Mouse (Mus musculus): ENCODE data around the gene Orc2. TPM values are rescaled to one million over a fixed set of nuclear protein-coding genes. Genes with fewer than 3 reads are reported as not detected.

Orc2 gene
- 19.3 and 24.8 TPM in 2 replicates for polyA plus RNA-seq (2012; rRNA removed)

GRCm38 (mm10) chr1:58504577-58505254 is at the start of gene Orc2:
Gene Orc2, minus strand, starts transcription at chr1:58505109.

GRCm38 (mm10) chr1:58445143-58445722 is 59.7 kb downstream of the Orc2 start, which contains the start of the genes Nif3l1 and Ppil3:
Gene Nif3l1, plus strand, starts transcription at chr1:58445151.
Gene Ppil3, minus strand, starts transcription at chr1:58445486.

GRCm38 (mm10) chr1:58423371-58424248 is 81.3 kb downstream of the Orc2 start, which contains the start of gene Clk1:
Gene Clk1, minus strand, starts transcription at chr1:58424066.

Other genes with a start within 250 kb of the Orc2 start
- 0.20 and 0.28 TPM in 2 replicates for gene Aox2, start 226.8 kb downstream of the Orc2 start, polyA plus RNA-seq (2012; rRNA removed)
- gene Bzw1, start 112.2 kb downstream of the Orc2 start, polyA plus RNA-seq (2012; rRNA removed) = 35.0 and 35.2 TPM in 2 replicates
- 22.1 and 32.9 TPM in 2 replicates for gene Clk1, start 81.0 kb downstream of the Orc2 start, polyA plus RNA-seq (2012; rRNA removed)
- gene Nif3l1, start 60.0 kb downstream of the Orc2 start, polyA plus RNA-seq (2012; rRNA removed) = 19.4 and 21.1 TPM in 2 replicates
- gene Ppil3, start 59.6 kb downstream of the Orc2 start, polyA plus RNA-seq (2012; rRNA removed) = 16.6 and 18.2 TPM in 2 replicates
- 0.92 and 1.7 TPM in 2 replicates for gene Fam126b, start 81.2 kb upstream of the Orc2 start, polyA plus RNA-seq (2012; rRNA removed)
- gene Ndufb3, start 81.3 kb upstream of the Orc2 start, polyA plus RNA-seq (2012; rRNA removed) = 12.7 and 21.6 TPM in 2 replicates
- gene Als2cr12, start 190.9 kb upstream of the Orc2 start, polyA plus RNA-seq (2012; rRNA removed) = 0.08 and 0.26 TPM in 2 replicates
- 35.8 and 42.4 TPM in 2 replicates for gene Cflar, start 206.4 kb upstream of the Orc2 start, polyA plus RNA-seq (2012; rRNA removed)

Measured in ovary, adult 2 months (tissue).